Mouse (Mus musculus) midbrain, embryonic 11.5 days (tissue): Measurements from ENCODE around the gene Ajuba. TPM values are rescaled to one million over a fixed set of nuclear protein-coding genes. Genes with fewer than 3 reads are reported as not detected.

Source experiments
- ATAC-seq: fragments of 200-750 bp; cut with Nextera tagmentation; 2 replicates; pipeline ENCODE4 v1.8.0; 2017; ENCODE audit warnings: moderate TSS enrichment, moderate library complexity; ENCODE audit not compliant: low FRiP score
- DNase-seq: peaks from one replicate; pipeline ENCODE4 v3.0.0; 2015; ENCODE audit warnings: low spot score; ENCODE audit errors: missing footprints
- H3K27ac ChIP-seq: fragments of 300-500 bp; sonication (generic); 2 replicates; pipeline ENCODE4 v1.5.1; 2014; ENCODE audit warnings: low read depth, low read length
- H3K27me3 ChIP-seq: fragments of 300-500 bp; sonication (generic); 2 replicates; pipeline ENCODE4 v1.6.1; 2014; ENCODE audit warnings: mild to moderate bottlenecking, low read length, moderate library complexity, mixed read lengths; ENCODE audit not compliant: control insufficient read depth, insufficient read depth
- H3K36me3 ChIP-seq: fragments of 300-500 bp; sonication (generic); 2 replicates; pipeline ENCODE4 v1.6.1; 2014; ENCODE audit warnings: mild to moderate bottlenecking, low read length, moderate library complexity, mixed read lengths; ENCODE audit not compliant: control insufficient read depth, insufficient read depth
- H3K4me1 ChIP-seq: fragments of 300-500 bp; sonication (generic); 2 replicates; pipeline ENCODE4 v1.6.1; 2014; ENCODE audit warnings: low read length; ENCODE audit not compliant: control insufficient read depth, insufficient read depth
- H3K4me2 ChIP-seq: fragments of 300-500 bp; sonication (generic); 2 replicates; pipeline ENCODE4 v1.6.1; 2014; ENCODE audit warnings: mild to moderate bottlenecking, moderate library complexity
- H3K4me3 ChIP-seq: fragments of 300-500 bp; sonication (generic); 2 replicates; pipeline ENCODE4 v1.5.1; 2014; ENCODE audit warnings: low read depth, low read length
- H3K9ac ChIP-seq: fragments of 300-500 bp; sonication (generic); 2 replicates; pipeline ENCODE4 v1.6.1; 2014; ENCODE audit warnings: low read length
- H3K9me3 ChIP-seq: fragments of 300-500 bp; sonication (generic); 2 replicates; pipeline ENCODE4 v1.6.1; 2016; ENCODE audit warnings: low read length; ENCODE audit not compliant: control insufficient read depth
- WGBS: fragments of 180-500 bp; shearing (Covaris S2); extraction: QIAGEN DNeasy Blood & Tissue Kit; methylation state at CpG from one replicate; pipeline ENCODE4 v1.1.7; 2014; 5-methylcytosine and 5-hydroxymethylcytosine counted together
- polyA plus RNA-seq: library from polyadenylated mRNA; unstranded; fragments of >200 nt; fragmentation: Nextera tagmentation; extraction: Ambion mirVana; gene quantifications from 2 replicates; pipeline ENCODE4 v1.2.1, GENCODE M21; 2014

Gene Ajuba
- polyA plus RNA-seq, 1 experiment from 2014 or later, result 24.3 TPM

DNA sequence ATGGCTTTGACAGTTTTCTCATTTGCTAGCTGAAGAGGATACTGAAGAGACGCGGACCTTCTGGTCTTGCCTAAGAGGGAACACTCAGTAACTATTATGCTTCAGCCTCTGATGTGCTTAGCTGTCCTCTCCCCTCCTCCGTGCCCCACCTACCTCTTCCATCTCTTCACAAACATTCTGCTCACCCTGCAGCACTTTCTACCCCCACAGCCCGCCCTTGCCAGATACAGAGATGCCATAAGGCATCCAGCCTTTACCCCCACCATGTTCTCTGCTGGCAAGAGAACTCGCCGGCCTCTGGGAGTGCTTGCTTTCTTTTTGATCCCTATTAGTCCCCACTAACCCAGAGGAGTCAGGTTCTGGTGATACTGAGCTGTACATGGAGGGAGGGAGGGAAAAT is 33.3 kb upstream of the Ajuba start:
- DNase-seq, result no peak
- no peak overlapping the region for H3K4me3 ChIP-seq
- 82% methylated on average over 6 of the region's 6 CpGs for whole genome bisulfite sequencing
- no peak overlapping the region for H3K9ac ChIP-seq
- H3K9me3 ChIP-seq, result no peaks in the 10 kb centered on the region
- no peaks in the 10 kb centered on the region for H3K4me1 ChIP-seq
- no peak for ATAC-seq
- H3K27ac ChIP-seq, result no peak overlapping the region
- H3K36me3 ChIP-seq, result peaks cover 5% of the 10 kb centered on the region; the same call in 1 of the 2 replicates
- H3K27me3 ChIP-seq, result no peaks in the 10 kb centered on the region
- no peak overlapping the region for H3K4me2 ChIP-seq

GRCm38 (mm10) chr14:54609962-54610361 is 32.6 kb upstream of the Ajuba start:
- ATAC-seq (no peak), DNase-seq (no peak)
- Histone ChIP-seq H3K4me2 (no peak overlapping the region), H3K4me1 (peaks cover 2% of the 10 kb centered on the region; the same call in 1 of the 2 replicates), H3K36me3 (peaks cover 2% of the 10 kb centered on the region; the same call in 1 of the 2 replicates), H3K27me3 (no peaks in the 10 kb centered on the region), H3K9ac (no peak overlapping the region), H3K27ac (no peak overlapping the region), H3K4me3 (no peak overlapping the region), H3K9me3 (no peaks in the 10 kb centered on the region)
- 76% methylated on average over 4 of the region's 4 CpGs for WGBS

GRCm38 (mm10) chr14:54609245-54609644 is 31.9 kb upstream of the Ajuba start:
- no peaks in the 10 kb centered on the region for H3K27me3 ChIP-seq
- H3K9ac ChIP-seq, result no peak overlapping the region
- no peak overlapping the region for H3K4me3 ChIP-seq
- DNase-seq (no peak), ATAC-seq (no peak)
- peaks cover 2% of the 10 kb centered on the region; the same call in 1 of the 2 replicates for H3K36me3 ChIP-seq
- H3K27ac ChIP-seq, result no peak overlapping the region
- no peaks in the 10 kb centered on the region for H3K9me3 ChIP-seq
- peaks cover 8% of the 10 kb centered on the region for H3K4me1 ChIP-seq
- no peak overlapping the region for H3K4me2 ChIP-seq
- 87% methylated on average over 4 of the region's 4 CpGs for WGBS

DNA sequence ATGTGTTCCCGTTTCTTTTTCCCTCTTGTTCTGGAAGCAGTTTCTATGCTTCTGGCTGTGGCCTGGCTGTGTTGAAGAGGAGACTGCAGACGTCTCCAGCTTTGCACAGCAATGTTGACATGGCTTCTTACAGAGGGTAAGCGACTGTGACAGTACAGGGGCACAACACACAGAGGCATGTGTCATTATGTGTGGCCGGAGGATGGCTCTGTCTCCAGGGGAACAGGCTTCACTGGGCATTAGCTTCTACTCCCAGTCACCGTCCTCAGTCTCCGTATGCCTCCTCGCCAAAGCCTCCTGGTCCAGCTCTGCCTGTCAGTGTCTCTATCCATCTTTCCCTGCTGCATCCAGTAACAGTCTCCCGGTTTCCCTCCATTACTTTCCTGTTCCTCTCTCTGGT is 29.9 kb upstream of the Ajuba start:
- Histone ChIP-seq H3K36me3 (peaks cover 2% of the 10 kb centered on the region; the same call in 1 of the 2 replicates), H3K27ac (no peak overlapping the region), H3K4me1 (peaks cover 13% of the 10 kb centered on the region), H3K4me2 (no peak overlapping the region), H3K4me3 (no peak overlapping the region), H3K9me3 (no peaks in the 10 kb centered on the region), H3K27me3 (no peaks in the 10 kb centered on the region), H3K9ac (no peak overlapping the region)
- no peak for DNase-seq
- ATAC-seq, result no peak
- WGBS, result 53% methylated on average over 8 of the region's 8 CpGs

GRCm38 (mm10) chr14:54605752-54606321 is 28.5 kb upstream of the Ajuba start, which contains the start of gene 4931414P19Rik:
TSS of gene 4931414P19Rik (minus strand) at chr14:54605993.
- H3K27me3 ChIP-seq, result no peaks in the 10 kb centered on the region
- no peaks in the 10 kb centered on the region for H3K36me3 ChIP-seq
- ATAC-seq (peak; percentile 59), DNase-seq (peak; percentile 97)
- peak within 1 kb of the TSS; percentile 50; the same call in 1 of the 2 replicates for H3K27ac ChIP-seq
- WGBS, result 1% methylated on average over 38 of the region's 39 CpGs
- peak within 1 kb of the TSS; percentile 60 for H3K4me2 ChIP-seq
- no peaks in the 10 kb centered on the region for H3K9me3 ChIP-seq
- H3K9ac ChIP-seq, result peak within 1 kb of the TSS; percentile 63
- peaks cover 13% of the 10 kb centered on the region for H3K4me1 ChIP-seq
- H3K4me3 ChIP-seq, result peak within 1 kb of the TSS; percentile 40

DNA sequence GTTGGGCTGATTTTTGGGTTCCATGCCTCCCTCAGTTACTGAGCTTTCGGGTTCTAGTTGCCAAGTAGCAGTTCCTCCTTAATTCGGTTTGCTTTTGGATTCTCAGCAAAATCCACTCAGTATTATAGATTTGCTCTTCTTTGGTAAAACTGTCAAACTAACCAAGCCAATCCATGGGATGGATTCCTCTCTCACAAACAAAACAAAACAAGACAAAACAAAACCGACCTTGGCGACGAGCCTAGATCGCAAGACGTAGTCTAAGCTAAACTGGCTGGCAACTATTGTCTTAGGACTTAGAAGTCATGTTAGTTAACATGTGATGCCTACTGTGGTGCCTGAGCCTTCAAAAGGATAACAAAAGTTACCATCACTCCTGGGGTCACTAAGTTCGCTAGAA is 26.3 kb upstream of the Ajuba start:
- Histone ChIP-seq H3K4me1 (peaks cover 13% of the 10 kb centered on the region), H3K9me3 (no peaks in the 10 kb centered on the region), H3K4me2 (peak overlapping the region; percentile 34), H3K27ac (no peak overlapping the region; the same call in 1 of the 2 replicates), H3K9ac (no peak overlapping the region), H3K36me3 (no peaks in the 10 kb centered on the region), H3K27me3 (no peaks in the 10 kb centered on the region), H3K4me3 (no peak overlapping the region; the same call in 1 of the 2 replicates)
- no peak for ATAC-seq
- no peak for DNase-seq
- WGBS, result 84% methylated on average over 8 of the region's 8 CpGs

- H3K36me3 ChIP-seq, result no peaks in the 10 kb centered on the region
- no peaks in the 10 kb centered on the region for H3K27me3 ChIP-seq
- peak overlapping the region; percentile 34 for H3K4me2 ChIP-seq
- H3K4me3 ChIP-seq, result peak overlapping the region; percentile 51
- no peaks in the 10 kb centered on the region for H3K9me3 ChIP-seq
- DNase-seq (peak; percentile 99), ATAC-seq (peak; percentile 99)
- H3K27ac ChIP-seq, result peak overlapping the region; percentile 52
- H3K4me1 ChIP-seq, result peaks cover 13% of the 10 kb centered on the region
- under 1% methylated on average over 46 of the region's 46 CpGs for WGBS
- H3K9ac ChIP-seq, result peak overlapping the region; percentile 70
Observed at GRCm38 (mm10) chr14:54603038-54603654, 25.8 kb upstream of the Ajuba start.

DNA sequence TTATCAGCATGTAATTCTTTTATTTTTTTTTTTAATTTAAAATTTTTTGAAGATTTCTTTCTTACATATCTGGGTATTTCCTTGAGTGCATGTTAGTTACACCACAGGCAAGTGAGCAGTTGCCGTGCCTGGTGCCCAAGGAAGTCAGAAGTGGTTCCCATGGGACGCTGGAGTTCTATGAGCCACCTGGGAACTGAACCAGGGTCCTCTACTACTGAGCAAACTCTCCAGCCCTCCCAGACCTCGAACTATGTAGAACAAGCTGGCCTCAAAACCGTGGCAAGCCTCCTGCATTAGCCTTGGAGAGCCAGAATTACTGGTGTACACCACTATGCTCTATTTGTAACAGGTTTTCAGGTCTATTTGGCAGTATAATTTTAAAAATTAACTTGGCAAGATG is 25.3 kb upstream of the Ajuba start:
- peak overlapping the region; percentile 34 for H3K4me2 ChIP-seq
- peak overlapping the region; percentile 70 for H3K9ac ChIP-seq
- H3K9me3 ChIP-seq, result no peaks in the 10 kb centered on the region
- peak overlapping the region; percentile 51 for H3K4me3 ChIP-seq
- no peaks in the 10 kb centered on the region for H3K36me3 ChIP-seq
- peak overlapping the region; percentile 52 for H3K27ac ChIP-seq
- peak; percentile 3; the same call in 1 of the 2 replicates for ATAC-seq
- no peak for DNase-seq
- 58% methylated on average over 4 of the region's 4 CpGs for WGBS
- H3K27me3 ChIP-seq, result no peaks in the 10 kb centered on the region
- H3K4me1 ChIP-seq, result peaks cover 13% of the 10 kb centered on the region

DNA sequence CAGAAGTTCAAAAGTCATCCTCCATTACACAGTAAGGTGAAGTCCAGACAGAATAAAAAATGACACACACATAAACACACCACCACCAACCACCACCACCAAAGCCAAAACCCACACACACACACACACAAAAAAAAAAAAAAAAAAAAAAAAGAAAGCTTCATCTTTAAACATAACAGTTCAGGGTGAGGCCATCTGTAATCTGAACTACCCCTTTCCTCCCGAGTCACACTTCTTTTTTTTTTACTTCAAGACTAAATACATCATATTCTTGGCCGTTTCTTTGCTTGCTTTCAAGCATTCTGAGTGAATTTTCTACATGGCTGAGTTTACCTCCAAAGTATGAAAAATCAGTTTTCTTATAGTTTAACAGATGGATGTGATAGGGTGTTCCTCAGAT is 24.2 kb upstream of the Ajuba start:
- no peak overlapping the region for H3K27ac ChIP-seq
- DNase-seq, result no peak
- H3K4me1 ChIP-seq, result peaks cover 13% of the 10 kb centered on the region
- 90% methylated on average over 2 of the region's 2 CpGs for WGBS
- H3K4me2 ChIP-seq, result no peak overlapping the region
- no peaks in the 10 kb centered on the region for H3K9me3 ChIP-seq
- H3K4me3 ChIP-seq, result no peak overlapping the region
- no peaks in the 10 kb centered on the region for H3K27me3 ChIP-seq
- H3K36me3 ChIP-seq, result no peaks in the 10 kb centered on the region
- ATAC-seq, result no peak
- H3K9ac ChIP-seq, result no peak overlapping the region
